Mouse (Mus musculus): ENCODE measurements at regions not wholly inside any gene's neighbourhood (a gene's known extent, or its start where the extent isn't known, plus 50 kb on each side); places are given as distances from the start of the nearest gene placed in this dataset.
"Not testable (repeated sequence)": the region's sequence is repeated elsewhere in the genome, so short reads cannot be mapped to it uniquely, and the experiment has no call there.

DNA sequence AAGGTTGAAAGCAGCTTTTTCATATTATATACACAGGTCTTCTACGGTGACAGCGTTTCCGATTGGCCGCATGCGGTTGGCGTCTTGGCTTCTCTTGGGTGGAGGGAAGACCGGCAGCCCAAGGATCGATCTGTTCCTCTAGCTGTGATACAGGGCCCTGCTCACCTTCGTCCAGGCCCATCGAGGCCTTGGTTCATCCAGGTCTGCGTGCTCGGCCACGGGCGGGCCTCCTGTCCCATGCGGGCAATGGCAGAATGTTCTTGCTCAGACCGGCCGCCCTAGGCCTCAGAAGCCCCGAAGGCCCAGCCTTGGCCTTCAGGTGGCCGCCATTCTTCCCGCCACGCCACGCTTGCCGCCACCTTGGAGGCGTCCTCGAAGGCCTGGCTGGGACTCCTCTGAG, 194.4 kb upstream of the Ppp6c start:
- DNase-seq (ENCODE audit: low read depth in 2 of 2, low spot score in 2 of 2) = no peak

DNA sequence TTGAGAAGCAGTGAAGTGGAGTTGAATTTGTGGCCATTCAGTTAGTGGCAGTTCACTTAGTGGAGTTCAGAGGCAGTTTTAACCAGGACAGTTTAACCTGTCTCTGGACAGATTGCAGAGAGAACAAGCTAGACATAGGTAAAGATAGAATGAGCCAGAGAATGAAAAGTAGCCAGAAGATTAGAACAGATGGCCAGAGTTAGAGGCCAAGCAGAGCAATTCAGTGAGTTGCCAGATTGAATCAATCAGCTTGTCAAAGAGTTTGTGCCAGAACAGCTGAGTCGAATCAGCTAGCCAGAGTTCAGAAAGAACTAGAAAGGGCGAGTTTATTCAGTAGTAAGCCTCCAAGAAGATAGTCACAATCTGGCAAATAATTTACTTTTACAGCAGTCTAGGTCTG, 174.1 kb upstream of the Ppp6c start:
- no peak for DNase-seq (ENCODE audit: low read depth in 2 of 2, low spot score in 2 of 2)

DNA sequence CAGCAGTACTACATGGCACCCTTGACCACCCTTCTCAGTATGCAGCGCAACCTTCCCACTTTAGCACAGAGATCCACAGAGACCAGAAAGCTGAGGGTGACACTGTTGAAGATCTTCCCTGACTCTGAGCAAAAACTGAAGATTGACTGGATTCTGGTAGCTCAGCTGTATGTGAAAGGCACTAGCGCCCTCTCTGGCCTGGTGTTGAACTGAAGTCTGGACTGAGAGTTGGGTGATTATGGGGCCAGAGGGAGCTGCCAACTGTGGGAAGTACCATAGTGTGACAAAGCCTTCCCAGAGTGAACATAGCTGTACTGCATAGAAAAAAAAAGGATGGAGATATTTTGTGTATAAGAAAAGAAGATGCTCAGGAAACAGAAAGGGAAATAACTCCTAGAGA, 173.3 kb upstream of the Ppp6c start:
- DNase-seq (ENCODE audit: low read depth in 2 of 2, low spot score in 2 of 2) = no peak

DNA sequence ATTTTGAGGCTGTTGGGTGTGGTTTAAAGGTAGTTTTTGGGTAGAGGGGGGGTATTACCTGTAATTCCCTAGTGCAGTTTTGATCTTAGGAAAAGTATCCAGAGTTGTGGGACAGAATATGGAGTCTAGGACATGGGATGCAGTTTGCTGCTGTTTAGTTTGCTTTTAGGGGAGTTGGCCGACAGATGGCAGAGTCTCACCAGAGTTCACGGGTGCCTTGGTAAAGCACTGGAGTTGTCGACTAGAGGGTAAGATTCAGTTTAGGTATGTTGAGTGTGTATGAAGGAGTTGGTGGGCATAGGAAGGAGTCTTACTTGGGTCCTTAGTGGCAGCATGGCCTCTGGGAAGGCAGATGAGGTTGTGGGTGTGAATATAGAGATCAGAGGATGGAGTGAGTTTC, 168.4 kb upstream of the Ppp6c start:
- no peak for DNase-seq (ENCODE audit: low read depth in 2 of 2, low spot score in 2 of 2)

DNA sequence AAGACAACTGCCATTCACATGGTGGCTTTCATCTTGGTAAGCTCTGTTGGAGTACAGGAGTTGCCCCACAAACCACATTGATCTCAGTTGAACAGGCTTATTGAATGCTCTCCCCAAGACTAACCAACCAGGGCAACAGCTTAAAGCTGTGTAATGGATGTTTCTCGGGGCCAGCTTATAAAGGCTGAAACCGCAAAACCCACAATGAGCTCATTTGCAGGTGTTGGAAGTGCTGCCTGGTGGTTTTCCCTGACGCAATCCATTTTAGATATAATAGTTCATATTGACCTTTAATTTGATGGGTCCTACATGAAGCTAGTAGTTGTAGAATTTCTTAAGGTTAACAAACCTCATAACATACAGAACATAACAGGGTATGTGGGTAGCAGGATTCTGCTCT, 151.0 kb upstream of the Ppp6c start:
- no peak for DNase-seq (ENCODE audit: low read depth in 2 of 2, low spot score in 2 of 2)

DNA sequence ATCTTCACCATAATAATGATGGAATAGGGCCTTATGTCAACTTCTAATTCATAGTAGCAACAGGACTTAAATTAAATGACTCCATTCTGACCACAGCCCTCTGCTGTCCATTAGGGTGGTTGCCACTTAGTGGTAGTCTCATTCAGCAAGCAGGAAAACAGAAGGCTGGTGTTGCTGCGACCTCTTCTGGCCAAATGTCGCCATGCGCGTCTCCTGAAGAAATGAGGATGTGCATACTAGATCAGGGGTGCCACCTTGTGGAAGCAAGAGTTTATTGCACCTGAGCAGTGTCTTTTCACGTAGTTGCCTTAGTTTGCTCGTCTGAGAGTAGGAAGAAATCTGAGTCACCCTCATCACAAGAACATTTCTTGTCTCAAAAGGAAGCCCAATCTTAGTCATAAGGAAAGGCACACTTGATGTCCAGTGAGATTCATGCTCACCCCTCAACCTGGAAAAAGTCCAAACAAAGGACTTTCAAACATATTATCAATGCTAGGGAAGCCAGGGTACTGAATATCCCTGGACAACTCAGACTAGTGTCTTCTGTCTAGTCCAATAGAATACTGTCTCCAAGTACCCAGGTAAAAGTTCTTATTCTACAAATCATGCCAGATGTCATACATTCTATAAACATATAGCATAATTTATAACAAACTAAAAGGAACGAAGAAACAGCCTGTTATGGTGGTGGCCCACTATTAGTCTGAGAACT, 147.0 kb upstream of the Ppp6c start:
- DNase-seq (ENCODE audit: low read depth in 2 of 2, low spot score in 2 of 2) = peak; percentile 85 to 90

DNA sequence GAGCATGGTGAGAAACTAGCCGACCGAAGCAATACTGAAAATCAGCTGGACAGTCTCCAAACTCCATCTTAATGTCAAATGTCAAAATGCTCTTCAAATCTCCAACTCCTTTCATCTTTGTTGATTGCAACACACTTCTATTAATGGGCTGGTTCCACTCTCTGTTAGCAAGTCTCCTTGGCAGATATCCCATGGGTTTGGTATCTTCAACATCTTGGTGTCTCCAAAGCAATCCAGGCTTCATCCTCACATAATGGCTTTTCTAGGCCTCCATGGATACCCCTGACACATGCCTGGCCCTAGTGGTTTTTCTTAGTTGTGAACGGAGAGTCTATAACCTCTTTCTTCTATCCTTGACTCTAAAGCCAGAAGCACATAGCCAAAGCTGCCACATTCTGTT, 118.0 kb upstream of the Ppp6c start:
- DNase-seq (ENCODE audit: low read depth in 2 of 2, low spot score in 2 of 2) = no peak

DNA sequence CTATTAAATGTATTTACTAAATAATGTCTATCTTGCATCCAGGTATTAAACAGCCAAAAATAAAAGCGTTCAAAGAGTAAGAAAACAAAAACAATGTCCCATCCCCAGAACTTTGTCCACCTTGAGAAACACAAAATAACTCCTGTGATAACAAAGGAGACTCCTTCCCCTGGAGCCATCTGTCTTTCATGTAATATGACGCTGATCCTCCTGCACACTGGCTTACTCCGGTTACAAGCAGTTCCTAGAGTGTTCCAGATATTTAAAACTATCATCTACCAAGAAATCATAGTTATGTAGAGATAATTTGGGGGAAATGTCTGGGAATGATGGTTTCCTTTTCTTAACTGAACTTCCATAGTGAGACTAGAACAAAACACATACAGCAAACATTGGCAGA, 114.2 kb upstream of the Ppp6c start:
- no peak for DNase-seq (ENCODE audit: low read depth in 2 of 2, low spot score in 2 of 2)

DNA sequence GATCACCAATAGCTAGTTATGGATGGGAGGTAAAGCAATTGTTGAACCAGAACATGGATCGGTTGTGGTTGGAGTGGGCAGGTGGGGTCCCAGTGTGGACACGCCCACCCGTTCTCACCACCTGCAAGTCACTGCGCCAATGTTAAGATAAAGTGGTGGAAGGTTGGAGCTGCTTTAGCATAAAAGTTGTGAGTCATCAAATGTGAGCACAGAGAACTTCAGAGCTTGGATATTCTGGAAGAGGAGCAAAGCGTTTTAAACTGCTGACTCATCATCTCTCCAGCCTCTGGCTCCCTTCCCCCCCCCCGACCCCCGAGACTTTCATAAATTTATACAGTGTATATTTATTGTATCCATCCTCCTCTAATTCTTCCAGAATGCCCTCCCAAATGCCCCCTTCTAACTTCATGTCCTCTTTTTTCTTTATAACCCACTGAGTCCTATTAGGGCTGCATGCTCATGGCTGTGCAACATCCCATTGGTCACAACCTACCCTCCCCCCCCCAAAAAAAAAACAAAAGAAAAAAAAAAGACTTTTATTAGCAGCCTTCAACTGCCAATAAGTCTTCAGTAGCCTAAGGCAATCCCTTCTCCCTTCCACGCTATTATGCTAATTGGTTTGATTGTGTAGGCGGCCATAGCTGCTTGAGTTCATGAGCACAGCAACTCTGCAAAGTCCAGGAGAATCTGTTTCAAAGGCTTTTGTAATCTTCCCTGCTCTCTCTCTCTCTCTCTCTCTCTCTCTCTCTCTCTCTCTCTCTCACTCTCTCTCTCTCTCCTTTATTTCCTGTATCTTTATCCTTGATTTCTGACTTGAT, 112.8 kb upstream of the Ppp6c start:
- no peak for DNase-seq (ENCODE audit: low read depth in 2 of 2, low spot score in 2 of 2)

DNA sequence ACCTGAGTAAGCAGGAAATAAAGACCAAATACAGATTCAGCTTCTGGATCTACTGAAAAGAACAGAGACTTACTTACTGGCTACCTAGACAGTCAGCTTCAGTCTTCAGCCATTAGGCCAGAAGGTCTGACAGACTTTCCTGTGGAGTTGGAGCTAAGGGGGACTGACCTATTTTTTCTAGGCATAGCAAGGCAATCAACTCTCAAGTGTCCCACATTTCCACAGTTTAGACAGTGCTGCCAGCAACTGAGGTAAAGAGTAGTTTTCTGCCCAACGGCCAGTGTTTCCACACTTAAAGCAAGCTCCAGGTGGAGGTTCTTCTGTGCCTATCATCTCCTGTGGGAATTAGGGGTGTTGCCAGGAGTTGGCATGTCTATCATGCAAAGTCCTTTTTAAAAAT, 111.3 kb upstream of the Ppp6c start:
- DNase-seq (ENCODE audit: low read depth in 2 of 2, low spot score in 2 of 2) = no peak

DNA sequence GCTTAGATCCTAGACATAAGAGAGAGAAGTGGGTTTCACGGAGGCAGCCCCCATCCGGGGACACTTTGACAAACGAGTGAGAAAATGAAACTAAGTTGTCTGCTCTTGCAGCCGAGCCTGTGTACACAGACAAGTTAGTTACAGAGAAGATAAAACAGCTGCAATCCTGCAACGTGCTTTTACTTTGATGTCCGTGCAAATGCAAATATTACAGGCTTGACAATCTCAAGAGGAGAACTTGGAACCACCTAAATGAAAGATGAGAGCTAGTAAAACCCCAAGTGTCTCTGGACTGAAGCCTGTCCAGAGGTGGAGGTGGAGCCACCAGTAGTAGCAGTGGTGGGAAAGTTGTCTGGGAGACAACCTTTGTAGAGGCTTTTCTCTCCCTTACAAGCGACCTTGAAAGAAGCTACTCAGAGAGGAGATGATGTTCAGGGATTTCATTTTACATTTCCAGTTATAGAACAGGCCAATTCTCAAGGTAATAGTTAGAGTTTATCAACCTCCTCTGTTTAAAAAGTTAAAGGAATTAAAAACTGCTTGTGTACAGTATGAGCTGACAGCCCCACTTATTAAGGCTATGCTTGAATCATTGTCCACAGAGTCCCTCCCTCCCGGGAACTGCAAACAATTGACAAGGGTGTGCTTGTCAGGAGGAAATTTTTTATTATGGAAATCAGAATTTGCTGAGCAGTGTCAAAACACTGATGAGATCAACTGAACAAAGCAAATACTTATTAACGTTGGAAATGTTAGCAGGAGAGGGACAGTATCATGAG, 99.7 kb upstream of the Ppp6c start:
- DNase-seq (ENCODE audit: low read depth in 2 of 2, low spot score in 2 of 2) = peak; percentile 18 to 41

DNA sequence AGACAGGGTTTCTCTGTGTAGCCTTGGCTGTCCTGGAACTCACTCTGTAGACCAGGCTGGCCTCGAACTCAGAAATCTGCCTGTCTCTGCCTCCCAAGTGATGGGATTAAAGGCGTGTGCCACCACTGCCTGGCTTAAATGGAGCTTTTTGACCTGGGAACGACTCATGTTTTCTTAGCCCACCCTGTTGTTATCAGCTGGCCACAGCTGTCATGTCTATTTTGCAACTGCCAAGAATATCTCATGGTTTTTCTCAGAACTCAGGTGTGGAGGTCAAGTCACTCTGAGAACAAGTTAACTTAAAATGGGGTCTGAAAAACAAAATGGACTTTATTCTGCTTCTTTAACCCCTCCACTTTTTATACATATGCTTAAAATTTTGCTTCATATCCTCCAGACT, 98.9 kb upstream of the Ppp6c start:
- not testable (repeated sequence) for DNase-seq (ENCODE audit: low read depth in 2 of 2, low spot score in 2 of 2)

DNA sequence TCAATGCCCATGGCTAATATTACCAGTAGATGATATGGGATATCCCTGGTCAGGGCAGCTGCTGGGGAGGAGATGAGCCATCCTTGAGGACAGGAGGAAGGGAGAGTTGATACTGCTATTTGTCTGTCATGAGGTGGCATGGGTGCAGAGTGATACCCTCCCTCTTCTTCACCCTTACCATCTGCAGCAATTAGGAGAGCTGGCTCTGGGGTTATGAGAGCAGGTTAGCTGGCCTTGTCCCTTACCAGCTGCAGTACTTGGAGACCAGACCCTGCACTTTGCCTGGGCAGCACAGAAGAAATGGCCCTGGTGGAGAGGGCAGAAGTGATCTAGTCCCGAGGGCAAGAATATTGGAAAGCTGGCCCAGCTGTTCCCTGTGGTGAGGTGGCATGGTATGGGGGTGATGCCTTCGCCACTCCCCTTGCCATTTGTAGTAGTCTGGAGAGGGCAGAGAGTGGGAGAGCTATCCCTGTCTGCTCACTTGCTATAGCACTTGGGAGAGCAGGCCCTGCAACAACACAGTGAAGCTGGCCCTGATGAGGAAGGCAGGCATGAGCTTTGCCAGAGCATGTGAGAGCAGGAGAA, 73.6 kb upstream of the Ppp6c start:
- DNase-seq (ENCODE audit: low read depth in 2 of 2, low spot score in 2 of 2) = no peak

DNA sequence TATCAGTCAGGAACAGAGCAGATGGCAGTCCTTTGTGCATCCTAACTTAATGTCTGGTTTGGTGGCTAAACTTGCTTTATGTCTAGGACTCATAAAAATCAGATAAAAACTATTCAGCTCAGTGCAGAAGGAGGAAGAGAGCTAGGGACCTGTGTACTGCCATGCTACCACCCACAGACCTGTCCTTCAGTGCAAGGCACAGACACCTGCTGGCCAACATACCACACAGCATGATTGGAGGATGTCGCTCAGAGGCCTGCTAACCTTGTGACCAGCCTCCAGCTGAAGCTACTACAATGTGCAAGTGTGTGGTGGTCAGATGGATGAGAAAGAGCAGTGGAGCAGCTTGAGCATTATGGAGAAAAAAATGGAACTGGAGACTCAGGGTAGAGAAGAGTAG, 73.0 kb upstream of the Ppp6c start:
- DNase-seq (ENCODE audit: low read depth in 2 of 2, low spot score in 2 of 2) = no peak

DNA sequence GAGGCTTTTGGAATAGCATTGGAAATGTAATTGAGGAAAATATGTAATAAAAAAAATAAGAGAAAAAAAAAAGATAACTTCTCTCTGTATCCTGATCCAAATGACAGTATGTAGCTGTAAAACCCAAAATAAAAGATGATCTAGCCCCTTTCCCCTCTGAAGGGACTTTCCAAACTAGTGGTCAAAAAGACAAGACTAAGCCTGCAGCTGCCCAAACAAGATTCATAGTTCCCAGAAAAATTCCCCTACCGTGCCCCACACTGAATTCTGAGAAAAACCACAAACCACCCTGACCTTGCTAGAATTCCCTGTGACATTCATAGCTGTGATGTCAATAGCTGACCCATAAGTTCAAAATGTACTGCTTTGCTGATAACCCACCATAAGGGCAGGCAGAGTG, 69.2 kb upstream of the Ppp6c start:
- DNase-seq (ENCODE audit: low read depth in 2 of 2, low spot score in 2 of 2) = no peak

DNA sequence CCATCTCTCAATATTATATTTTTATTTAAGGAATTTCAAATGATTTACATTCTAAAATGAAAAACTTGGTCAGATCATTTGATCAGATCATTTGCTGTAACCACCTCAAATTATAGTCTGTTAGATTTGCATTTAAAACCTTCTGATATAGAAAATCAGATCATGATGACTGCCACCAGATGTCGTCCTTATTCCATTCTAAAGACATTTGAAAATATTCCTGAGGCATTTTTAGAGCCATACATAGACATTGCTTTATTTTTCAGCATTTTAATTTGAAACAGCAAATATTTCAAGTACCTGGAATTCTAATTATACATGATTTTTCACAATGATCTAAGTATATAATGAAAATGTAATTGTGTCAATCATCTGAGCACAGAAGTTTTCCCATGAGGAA, 52.0 kb upstream of the Ppp6c start:
- DNase-seq (ENCODE audit: low read depth in 2 of 2, low spot score in 2 of 2) = no peak
